Mouse (Mus musculus) liver, adult 2 months (tissue): ENCODE data around the gene Slc13a3.

Source experiments
- CTCF ChIP-seq: fragments of 200-500 bp; IDR thresholded peaks from 2 replicates; pipeline ENCODE4 v1.5.1; 2011; ENCODE audit warnings: low read depth, low read length, control low read depth
- POLR2A ChIP-seq: fragments of 200-500 bp; IDR thresholded peaks from 2 replicates; pipeline ENCODE4 v1.6.1; 2011; ENCODE audit warnings: low read length, control low read depth; ENCODE audit not compliant: insufficient read depth; ENCODE audit errors: extremely low read depth

DNA sequence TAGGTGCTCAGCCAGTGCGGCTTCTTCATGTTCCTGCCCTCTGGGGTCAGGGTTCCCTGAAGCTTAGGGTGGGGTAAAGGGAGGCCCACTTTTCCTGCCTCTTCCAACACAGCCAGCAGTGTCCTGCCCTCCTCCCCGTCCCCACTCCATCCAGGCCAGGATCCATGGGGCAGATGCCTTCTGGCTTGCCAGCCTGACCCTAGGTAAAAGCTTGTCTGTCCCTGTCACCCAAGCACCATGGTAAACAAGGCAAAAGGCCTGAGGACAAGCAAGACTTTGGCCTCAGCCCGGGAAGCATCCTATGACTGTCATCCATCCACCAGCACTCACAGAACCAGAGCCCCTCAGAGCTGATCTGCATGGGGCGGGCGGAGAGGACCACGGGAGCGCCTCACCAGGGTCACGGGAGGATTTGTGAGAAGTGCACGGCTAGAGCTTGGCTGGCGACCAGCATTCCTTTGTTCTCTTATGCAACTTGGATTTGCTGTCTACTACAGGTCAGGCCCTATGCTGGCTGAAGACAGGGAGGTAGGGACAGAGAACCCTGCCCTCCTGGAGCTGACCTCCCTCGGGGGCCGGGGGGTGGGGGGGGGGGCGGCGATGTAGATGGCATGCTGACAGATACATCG lies 5.1 kb downstream of the Slc13a3 start:
- TF ChIP-seq POLR2A = no peak
- no peak for TF ChIP-seq CTCF
